ENCODE assay signal across 10 mouse cellular contexts in genomic region chr2:37811682-37812081, GRCm38 (mm10). TPM values are rescaled to one million over a fixed set of nuclear protein-coding genes. Genes with fewer than 3 reads are reported as not detected.
DNase-seq lines count a peak whose midpoint lies in the region.
"Had no signal": no experiment of that assay in that cellular context is flagged by ENCODE, and none has a peak within 500 bp of the region (broad histone marks: within the 10 kb centered on the region; RNA-seq: fewer than 3 reads in every experiment).

No protein-coding gene starts in this region.

- intact Hi-C loops in heart, postnatal 25 days (cut with DNase I), result no loop called here

- peak; percentile 44 for DNase-seq in heart, postnatal 4 days
- no peak for DNase-seq in heart, postnatal 25 days (ENCODE audit: low spot score)
- peak; percentile 49 for DNase-seq in brain, adult 2 months (ENCODE audit: low read depth, low spot score)
- peak; percentile 79 for DNase-seq in cerebellum, adult 9-11 months
- DNase-seq in kidney, adult 9 months, result peak; percentile 50
- no peak for DNase-seq in natural killer cell, adult 2 months (ENCODE audit: low spot score in 2 of 2)
- DNase-seq in left cerebral cortex, adult 9 months (ENCODE audit: low spot score in 2 of 2), result no peak
- DNase-seq in urinary bladder, postnatal 4 days (ENCODE audit: low spot score in 2 of 2), result no peak
- DNase-seq: layer of hippocampus, adult 9-11 months; right cerebral cortex, postnatal 4 days had no signal

RNA-seq across cellular contexts. Expression of gene Crb2, which starts 35.6 kb away (rescaled TPM):
- total RNA-seq in heart, postnatal 4 days (2021), result 1 to 10 TPM; 1.5 to 2.0 TPM
- 1 to 10 TPM in 1 of 2 experiments, under 1 TPM in 1; 0.78 to 1.0 TPM for total RNA-seq in heart, postnatal 25 days (2021)

Comparison
In these comparisons a context has a peak if more than half of its experiments do, and no peak if none do; other contexts are left out.
1. DNase-seq: peak in heart, postnatal 4 days (single experiment), brain, adult 2 months (single experiment), cerebellum, adult 9-11 months (single experiment) and kidney, adult 9 months (single experiment); none in heart, postnatal 25 days (single experiment), natural killer cell, adult 2 months (0 of 2), left cerebral cortex, adult 9 months (0 of 2) and urinary bladder, postnatal 4 days (0 of 2).